Mouse (Mus musculus) embryonic facial prominence, embryonic 14.5 days (tissue): ENCODE measurements around the gene Slc9a8. TPM values are rescaled to one million over a fixed set of nuclear protein-coding genes. Genes with fewer than 3 reads are reported as not detected.

Experiments
- ATAC-seq: fragments of 200-750 bp; cut with Nextera tagmentation; 2 replicates; pipeline ENCODE4 v1.8.0; 2017; ENCODE audit warnings: low read depth, moderate number of reproducible peaks, moderate TSS enrichment
- DNase-seq: peaks from one replicate; pipeline ENCODE4 v3.0.0-alpha.2; 2015; ENCODE audit warnings: low spot score
- H3K27ac ChIP-seq: fragments of 300-500 bp; sonication (generic); replicated peaks from 2 replicates; pipeline ENCODE4 v1.5.1; 2014; ENCODE audit warnings: low read depth, mild to moderate bottlenecking, low read length, moderate library complexity
- H3K27me3 ChIP-seq: fragments of 300-500 bp; sonication (generic); replicated peaks from 2 replicates; pipeline ENCODE4 v1.6.1; 2014; ENCODE audit warnings: low read length; ENCODE audit not compliant: control insufficient read depth, insufficient read depth
- H3K36me3 ChIP-seq: fragments of 300-500 bp; sonication (generic); 2 replicates; pipeline ENCODE4 v1.6.1; 2014; ENCODE audit warnings: low read length, mixed read lengths; ENCODE audit not compliant: control insufficient read depth, insufficient read depth
- H3K4me1 ChIP-seq: fragments of 300-500 bp; sonication (generic); 2 replicates; pipeline ENCODE4 v1.6.1; 2014; ENCODE audit warnings: antibody characterized with exemption, low read length; ENCODE audit not compliant: control insufficient read depth, insufficient read depth
- H3K4me2 ChIP-seq: fragments of 300-500 bp; sonication (generic); 2 replicates; pipeline ENCODE4 v1.6.1; 2014; ENCODE audit warnings: low read depth, mild to moderate bottlenecking, low read length, moderate library complexity, mixed read lengths
- H3K4me3 ChIP-seq: fragments of 300-500 bp; sonication (generic); 2 replicates; pipeline ENCODE4 v1.5.1; 2014; ENCODE audit warnings: low read depth, mild to moderate bottlenecking, low read length
- H3K9ac ChIP-seq: fragments of 300-500 bp; sonication (generic); 2 replicates; pipeline ENCODE4 v1.6.1; 2014; ENCODE audit warnings: low read depth, mild to moderate bottlenecking, low read length, moderate library complexity, mixed read lengths
- H3K9me3 ChIP-seq: fragments of 300-500 bp; sonication (generic); 2 replicates; pipeline ENCODE4 v1.6.1; 2016; ENCODE audit warnings: low read length; ENCODE audit not compliant: control insufficient read depth
- WGBS: fragments of 180-500 bp; shearing (Covaris S2); extraction: QIAGEN DNeasy Blood & Tissue Kit; methylation state at CpG from one replicate; pipeline ENCODE4 v1.1.7; 2014; 5-methylcytosine and 5-hydroxymethylcytosine counted together
- polyA plus RNA-seq: library from polyadenylated mRNA; unstranded; fragments of >200 nt; fragmentation: Nextera tagmentation; extraction: Ambion mirVana; gene quantifications from 2 replicates; pipeline ENCODE4 v1.2.1, GENCODE M21; 2014

Slc9a8 gene
- polyA plus RNA-seq, 1 experiment from 2014 or later: 13.6 TPM

DNA sequence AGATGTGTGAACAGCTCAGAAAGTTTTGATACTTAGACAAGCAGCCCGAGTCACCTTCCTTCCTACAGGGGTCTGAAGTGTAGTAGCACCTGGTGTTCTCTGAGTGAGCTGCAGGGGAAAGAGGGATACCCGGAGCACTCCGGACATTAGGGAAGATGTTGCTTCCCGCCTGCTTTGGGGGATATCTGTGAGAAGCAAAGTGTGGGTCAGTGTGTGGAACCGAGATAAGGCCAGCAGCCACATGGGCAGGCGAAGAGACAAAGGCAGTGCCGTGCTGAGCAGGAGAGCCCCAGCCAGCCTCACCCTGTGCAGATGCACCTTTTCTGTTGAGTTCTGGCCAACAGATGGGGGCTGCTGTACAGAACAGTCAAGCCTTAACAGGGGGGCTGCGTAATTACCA lies 26.1 kb downstream of the Slc9a8 start:
- WGBS: 91% methylated on average over 8 of the region's 8 CpGs
- no peaks in the 10 kb centered on the region for H3K27me3 ChIP-seq
- no peak overlapping the region for H3K4me2 ChIP-seq
- H3K9ac ChIP-seq: no peak overlapping the region
- H3K4me3 ChIP-seq: no peak overlapping the region
- H3K4me1 ChIP-seq: no peaks in the 10 kb centered on the region
- DNase-seq: no peak
- no peaks in the 10 kb centered on the region for H3K9me3 ChIP-seq
- ATAC-seq: no peak
- H3K27ac ChIP-seq: no peak overlapping the region
- H3K36me3 ChIP-seq: peaks cover 47% of the 10 kb centered on the region

DNA sequence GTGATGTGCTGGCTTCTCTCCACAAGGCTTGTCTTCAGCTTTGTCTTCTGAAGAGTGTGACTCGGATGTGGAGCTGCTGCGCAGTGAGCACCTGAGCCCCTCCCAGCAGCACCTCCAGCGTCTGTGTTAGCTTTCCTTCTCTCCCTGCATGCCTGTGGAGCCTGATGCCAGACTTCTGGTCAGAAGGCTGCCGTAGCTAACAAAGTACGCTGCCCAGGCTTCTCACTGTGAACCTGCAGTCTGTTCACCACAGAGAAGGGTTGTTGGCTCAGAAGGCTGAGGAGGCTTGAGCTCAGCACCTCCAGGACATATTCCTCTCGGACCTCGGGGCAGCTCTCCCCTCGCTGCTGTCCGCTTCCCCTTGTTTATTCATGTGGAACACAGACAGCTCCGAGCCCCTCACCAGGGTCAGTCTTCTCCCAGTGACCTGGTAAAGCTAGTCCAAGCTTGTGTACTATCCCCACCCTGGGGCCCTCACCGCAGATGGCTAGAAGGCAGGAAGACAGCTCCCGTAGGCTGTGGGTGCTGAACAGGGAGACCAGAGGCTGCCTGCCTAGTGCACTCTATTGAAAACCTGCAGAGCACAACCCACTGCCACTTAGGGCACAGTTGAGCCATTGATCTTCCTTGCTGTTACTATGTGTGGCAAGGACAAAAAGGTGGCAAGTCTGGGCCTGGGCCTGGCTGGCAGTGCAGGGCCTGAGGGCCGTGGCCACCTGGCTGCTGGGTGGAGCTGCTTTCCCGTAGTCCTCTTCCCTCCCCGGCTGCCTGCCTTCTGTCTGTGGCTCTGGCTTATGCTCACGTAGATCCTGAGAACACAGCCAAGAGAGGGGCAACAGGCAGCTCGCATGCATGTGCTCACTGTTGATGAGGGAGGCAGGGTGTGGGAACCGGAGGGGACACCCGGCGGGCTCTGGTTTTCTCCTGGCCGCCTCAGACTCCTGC lies 28.1 kb downstream of the Slc9a8 start:
- DNase-seq (no peak), ATAC-seq (no peak)
- no peak overlapping the region for H3K4me2 ChIP-seq
- no peak overlapping the region for H3K4me3 ChIP-seq
- H3K4me1 ChIP-seq: no peaks in the 10 kb centered on the region
- no peak overlapping the region for H3K9ac ChIP-seq
- 86% methylated on average over 19 of the region's 21 CpGs for WGBS
- H3K9me3 ChIP-seq: no peaks in the 10 kb centered on the region
- no peaks in the 10 kb centered on the region for H3K27me3 ChIP-seq
- peaks cover 37% of the 10 kb centered on the region for H3K36me3 ChIP-seq
- H3K27ac ChIP-seq: no peak overlapping the region

DNA sequence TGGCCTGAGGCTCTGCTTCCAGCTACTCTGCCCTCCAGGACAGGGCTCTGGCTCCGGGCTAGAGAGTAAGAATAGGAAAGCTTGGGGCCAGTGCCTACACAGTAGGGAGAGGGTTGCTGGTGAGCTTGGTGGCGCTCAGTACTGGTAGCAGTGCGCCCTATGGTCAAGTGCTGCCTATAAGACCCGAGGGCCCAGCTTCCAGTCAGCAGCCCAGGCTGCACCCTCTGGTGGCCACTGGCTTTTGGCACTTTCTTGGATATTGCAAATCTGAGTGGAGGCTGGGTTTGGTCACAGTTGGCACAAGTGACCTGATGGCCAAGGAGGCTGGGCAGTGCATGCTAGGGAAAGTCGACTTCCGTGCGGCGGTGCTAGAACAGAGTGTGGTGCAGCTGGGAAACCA lies 29.1 kb downstream of the Slc9a8 start:
- Histone ChIP-seq H3K4me3 (no peak overlapping the region), H3K9ac (no peak overlapping the region), H3K9me3 (no peaks in the 10 kb centered on the region), H3K27me3 (no peaks in the 10 kb centered on the region), H3K27ac (no peak overlapping the region), H3K4me2 (no peak overlapping the region), H3K4me1 (no peaks in the 10 kb centered on the region), H3K36me3 (peaks cover 41% of the 10 kb centered on the region)
- DNase-seq (no peak), ATAC-seq (no peak)
- 89% methylated on average over 8 of the region's 8 CpGs for WGBS

DNA sequence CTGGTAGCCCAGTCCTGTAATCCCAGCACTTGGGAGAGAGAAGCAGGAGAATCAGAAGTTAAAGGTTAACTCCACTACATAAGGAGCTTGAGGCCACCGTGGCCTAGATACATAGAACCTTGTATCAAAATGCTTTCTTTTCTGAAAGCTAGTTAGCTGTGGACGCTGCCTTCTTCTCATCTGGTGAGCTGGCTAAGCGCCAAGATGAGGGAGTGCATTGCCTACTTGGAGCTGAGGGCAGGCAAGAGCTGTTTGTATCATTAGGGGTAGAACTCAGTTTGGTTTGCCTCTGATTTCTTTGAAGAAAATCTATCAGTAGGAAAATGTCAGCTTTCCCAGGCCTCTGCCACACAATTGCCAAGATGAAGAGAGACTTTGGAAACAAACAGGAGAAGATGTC lies 32.3 kb downstream of the Slc9a8 start:
- DNase-seq: peak; percentile 24
- ATAC-seq: no peak
- 66% methylated on average over 3 of the region's 3 CpGs for WGBS

DNA sequence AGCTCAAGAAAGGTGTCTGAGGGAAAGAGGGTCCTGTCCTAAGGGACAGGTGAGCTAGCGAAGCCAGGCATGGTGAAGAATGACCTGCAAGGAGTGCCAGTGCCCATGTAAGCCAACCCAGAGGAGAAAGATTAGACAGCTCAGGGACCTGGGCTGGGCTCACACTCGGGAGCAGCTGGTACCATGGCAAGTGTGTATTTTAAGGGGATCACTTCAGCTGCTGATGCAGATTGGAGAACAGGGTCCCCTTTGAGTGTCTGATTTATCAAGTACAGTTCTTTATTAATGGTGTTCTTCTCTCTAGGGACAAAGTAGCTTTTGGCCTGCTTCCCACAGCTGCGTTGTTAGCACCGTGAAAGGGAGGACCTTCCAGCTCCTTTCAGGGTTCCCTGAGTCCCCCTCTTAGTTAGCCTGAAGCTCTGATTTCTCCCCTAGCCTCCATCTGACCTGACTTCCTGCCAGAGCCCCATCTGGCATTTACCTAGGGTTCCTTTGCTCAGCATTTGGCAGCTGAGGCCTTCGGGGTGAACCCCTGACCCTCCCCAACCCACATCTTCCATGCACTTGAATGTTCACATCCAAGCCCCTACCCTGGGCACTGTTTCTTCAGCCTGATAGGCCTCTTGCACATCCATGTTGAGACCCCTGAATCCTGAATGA lies 35.0 kb downstream of the Slc9a8 start:
- Histone ChIP-seq H3K27ac (no peak overlapping the region), H3K36me3 (peaks cover 51% of the 10 kb centered on the region), H3K9me3 (no peaks in the 10 kb centered on the region), H3K27me3 (no peaks in the 10 kb centered on the region), H3K4me2 (no peak overlapping the region), H3K4me1 (no peaks in the 10 kb centered on the region), H3K4me3 (no peak overlapping the region), H3K9ac (no peak overlapping the region)
- ATAC-seq (no peak), DNase-seq (no peak)
- 87% methylated on average over 5 of the region's 5 CpGs for WGBS

More for the DNA sequence above, 32.3 kb downstream of the Slc9a8 start:
- no peak overlapping the region for H3K4me3 ChIP-seq
- H3K4me1 ChIP-seq: no peaks in the 10 kb centered on the region
- H3K27me3 ChIP-seq: no peaks in the 10 kb centered on the region
- H3K36me3 ChIP-seq: peaks cover 68% of the 10 kb centered on the region
- no peaks in the 10 kb centered on the region for H3K9me3 ChIP-seq
- no peak overlapping the region for H3K27ac ChIP-seq
- H3K4me2 ChIP-seq: no peak overlapping the region
- no peak overlapping the region for H3K9ac ChIP-seq

DNA sequence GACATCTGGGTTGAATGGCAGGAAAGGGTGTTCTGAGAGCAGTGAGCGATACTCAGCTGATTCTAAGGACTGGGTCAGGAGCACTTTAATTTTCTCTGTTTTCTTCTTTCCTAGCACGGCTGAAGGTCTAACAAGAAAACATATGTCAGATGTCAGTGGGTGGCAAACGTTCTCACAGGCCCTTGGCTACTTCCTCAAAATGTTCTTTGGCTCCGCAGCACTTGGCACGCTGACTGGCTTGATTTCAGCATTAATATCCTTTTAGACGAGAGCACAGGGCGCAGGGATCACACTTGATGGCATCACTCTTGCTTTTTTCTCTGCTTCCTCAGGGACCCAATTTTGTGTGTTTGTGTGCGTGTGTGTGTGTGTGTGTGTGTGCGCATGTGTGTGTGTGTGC lies 35.7 kb downstream of the Slc9a8 start:
- Histone ChIP-seq H3K4me3 (no peak overlapping the region), H3K27me3 (no peaks in the 10 kb centered on the region), H3K9ac (no peak overlapping the region), H3K36me3 (peaks cover 52% of the 10 kb centered on the region), H3K9me3 (no peaks in the 10 kb centered on the region), H3K4me2 (no peak overlapping the region), H3K4me1 (no peaks in the 10 kb centered on the region), H3K27ac (no peak overlapping the region)
- ATAC-seq (no peak), DNase-seq (no peak)
- 91% methylated on average over 9 of the region's 9 CpGs for WGBS

DNA sequence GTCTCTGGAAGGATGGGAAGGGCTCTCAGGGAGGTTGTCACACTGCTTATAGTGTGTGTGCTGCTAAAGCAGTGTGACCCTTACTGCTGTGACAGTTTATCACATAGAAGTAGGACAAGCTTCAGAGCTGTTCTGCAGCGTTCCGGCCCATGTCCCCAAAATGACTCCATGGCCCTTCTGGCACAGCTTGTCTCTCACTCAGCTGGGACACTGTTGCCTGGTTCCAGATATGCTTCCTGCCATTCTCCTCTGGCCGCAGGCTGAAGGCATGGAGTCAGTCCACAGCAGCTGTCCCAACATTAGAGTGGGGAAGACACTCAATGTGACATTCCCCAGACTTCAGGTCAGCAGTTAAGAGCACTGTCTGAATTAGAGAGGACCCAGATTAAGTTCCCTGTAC lies 37.0 kb downstream of the Slc9a8 start:
- no peak for ATAC-seq
- DNase-seq: no peak
- peaks cover 54% of the 10 kb centered on the region for H3K36me3 ChIP-seq
- H3K4me1 ChIP-seq: no peaks in the 10 kb centered on the region
- no peak overlapping the region for H3K4me3 ChIP-seq
- H3K9ac ChIP-seq: no peak overlapping the region
- no peak overlapping the region for H3K4me2 ChIP-seq
- WGBS: 100% methylated on average over 3 of the region's 3 CpGs
- H3K27ac ChIP-seq: no peak overlapping the region
- no peaks in the 10 kb centered on the region for H3K27me3 ChIP-seq
- H3K9me3 ChIP-seq: no peaks in the 10 kb centered on the region

DNA sequence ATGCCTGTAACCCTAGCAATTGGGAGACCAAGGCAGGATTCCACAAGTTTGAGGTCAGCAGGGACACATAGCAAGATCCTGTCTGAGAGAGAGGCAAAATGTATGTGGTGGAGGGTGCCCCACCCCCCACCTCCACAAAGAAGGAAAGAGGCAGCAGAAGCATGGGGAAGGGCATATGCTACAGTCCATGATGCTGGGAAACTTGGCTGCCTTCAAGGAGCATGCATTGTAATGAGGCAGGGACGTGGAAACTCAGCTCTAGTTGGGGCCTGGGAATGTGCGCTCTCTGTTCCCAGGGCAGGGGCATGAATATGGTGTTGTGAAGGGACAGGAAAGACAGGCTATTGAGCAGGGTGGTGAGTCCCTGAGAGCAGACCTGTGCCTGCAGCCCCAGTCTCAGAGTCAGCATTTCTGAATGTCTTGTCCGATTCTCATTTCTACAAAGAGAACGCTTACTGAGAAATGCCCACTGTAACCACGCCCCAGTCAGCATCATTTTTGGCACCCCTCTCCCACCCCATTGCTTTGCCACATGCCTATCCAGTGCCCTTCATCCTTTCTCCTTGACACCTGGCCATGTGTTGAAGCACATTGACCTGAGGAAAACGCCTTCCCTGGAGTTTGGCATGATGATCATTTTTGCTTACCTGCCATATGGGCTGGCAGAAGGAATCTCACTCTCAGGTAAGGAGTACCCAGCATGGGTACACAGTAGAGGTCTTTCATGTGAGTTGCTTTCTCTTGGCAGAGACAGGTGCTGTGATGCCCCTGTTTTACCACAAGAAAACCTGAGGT lies 37.8 kb downstream of the Slc9a8 start:
- no peaks in the 10 kb centered on the region for H3K27me3 ChIP-seq
- H3K4me3 ChIP-seq: no peak overlapping the region
- no peak overlapping the region for H3K27ac ChIP-seq
- peaks cover 50% of the 10 kb centered on the region for H3K36me3 ChIP-seq
- ATAC-seq: no peak
- H3K4me2 ChIP-seq: no peak overlapping the region
- 87% methylated on average over 6 of the region's 6 CpGs for WGBS
- DNase-seq: no peak
- no peaks in the 10 kb centered on the region for H3K4me1 ChIP-seq
- H3K9ac ChIP-seq: no peak overlapping the region
- no peaks in the 10 kb centered on the region for H3K9me3 ChIP-seq
